Mouse (Mus musculus): ENCODE measurements around the gene 4930564D02Rik. TPM values are rescaled to one million over a fixed set of nuclear protein-coding genes. Genes with fewer than 3 reads are reported as not detected.

4930564D02Rik gene
- polyA plus RNA-seq, 1 experiment from 2014 or later: not detected

GRCm38 (mm10) chr3:105047616-105048015 is 19.0 kb upstream of the 4930564D02Rik start:
- Histone ChIP-seq H3K4me1 (peaks cover 78% of the 10 kb centered on the region), H3K4me3 (peak overlapping the region; percentile 40), H3K9me3 (no peaks in the 10 kb centered on the region), H3K27me3 (ENCODE audit: insufficient read depth, poor library complexity, severe bottlenecking) (no peaks in the 10 kb centered on the region), H3K27ac (peak overlapping the region; percentile 80), H3K36me3 (peaks cover 2% of the 10 kb centered on the region; the same call in 1 of the 2 replicates)
- no peak for DNase-seq (ENCODE audit: low spot score)
- WGBS: 31% methylated on average over 8 of the region's 8 CpGs

GRCm38 (mm10) chr3:105049848-105050247 is 16.8 kb upstream of the 4930564D02Rik start:
- no peaks in the 10 kb centered on the region; the same call in 1 of the 2 replicates for H3K36me3 ChIP-seq
- DNase-seq (ENCODE audit: low spot score): no peak
- no peaks in the 10 kb centered on the region for H3K27me3 ChIP-seq (ENCODE audit: insufficient read depth, poor library complexity, severe bottlenecking)
- H3K4me3 ChIP-seq: peak overlapping the region; percentile 25; the same call in 1 of the 2 replicates
- 42% methylated on average over 6 of the region's 6 CpGs for WGBS
- H3K4me1 ChIP-seq: peaks cover 74% of the 10 kb centered on the region
- no peaks in the 10 kb centered on the region for H3K9me3 ChIP-seq
- H3K27ac ChIP-seq: 0 out of 2 replicates have a peak overlapping the region, but pooled peaks have one; percentile 32

GRCm38 (mm10) chr3:105051103-105051502 is 15.5 kb upstream of the 4930564D02Rik start:
- DNase-seq (ENCODE audit: low spot score): no peak
- WGBS: 21% methylated on average over 2 of the region's 2 CpGs
- Histone ChIP-seq H3K4me3 (peak overlapping the region; percentile 88), H3K27me3 (ENCODE audit: insufficient read depth, poor library complexity, severe bottlenecking) (no peaks in the 10 kb centered on the region), H3K36me3 (no peaks in the 10 kb centered on the region; the same call in 1 of the 2 replicates), H3K9me3 (no peaks in the 10 kb centered on the region), H3K27ac (peak overlapping the region; percentile 93; the same call in 1 of the 2 replicates), H3K4me1 (peaks cover 75% of the 10 kb centered on the region)

GRCm38 (mm10) chr3:105052171-105052936 is 14.3 kb upstream of the 4930564D02Rik start:
- Histone ChIP-seq H3K27me3 (ENCODE audit: insufficient read depth, poor library complexity, severe bottlenecking) (no peaks in the 10 kb centered on the region), H3K36me3 (no peaks in the 10 kb centered on the region; the same call in 1 of the 2 replicates), H3K27ac (peak overlapping the region; percentile 93), H3K9me3 (no peaks in the 10 kb centered on the region), H3K4me1 (peaks cover 64% of the 10 kb centered on the region), H3K4me3 (peak overlapping the region; percentile 88)
- DNase-seq (ENCODE audit: low spot score): no peak
- WGBS: under 1% methylated on average over 36 of the region's 37 CpGs

GRCm38 (mm10) chr3:105052937-105053697 is 13.5 kb upstream of the 4930564D02Rik start, which contains the start of gene Cttnbp2nl:
TSS of gene Cttnbp2nl (minus strand) at chr3:105053146.
- Histone ChIP-seq H3K9me3 (no peaks in the 10 kb centered on the region), H3K36me3 (no peaks in the 10 kb centered on the region; the same call in 1 of the 2 replicates), H3K4me1 (peaks cover 56% of the 10 kb centered on the region), H3K27me3 (ENCODE audit: insufficient read depth, poor library complexity, severe bottlenecking) (no peaks in the 10 kb centered on the region), H3K4me3 (peak within 1 kb of the TSS; percentile 88), H3K27ac (peak within 1 kb of the TSS; percentile 93)
- DNase-seq (ENCODE audit: low spot score): peak; percentile 98
- 1% methylated on average over 31 of the region's 31 CpGs for WGBS

- Histone ChIP-seq H3K36me3 (no peaks in the 10 kb centered on the region; the same call in 1 of the 2 replicates), H3K27ac (peak overlapping the region; percentile 93), H3K9me3 (no peaks in the 10 kb centered on the region), H3K4me3 (peak overlapping the region; percentile 88), H3K4me1 (peaks cover 56% of the 10 kb centered on the region), H3K27me3 (ENCODE audit: insufficient read depth, poor library complexity, severe bottlenecking) (no peaks in the 10 kb centered on the region)
- no peak for DNase-seq (ENCODE audit: low spot score)
- 61% methylated on average over 4 of the region's 4 CpGs for WGBS
Measured at GRCm38 (mm10) chr3:105053698-105054001, 13.0 kb upstream of the 4930564D02Rik start.

GRCm38 (mm10) chr3:105054952-105055351 is 11.7 kb upstream of the 4930564D02Rik start:
- Histone ChIP-seq H3K36me3 (no peaks in the 10 kb centered on the region), H3K4me1 (peaks cover 54% of the 10 kb centered on the region), H3K9me3 (no peaks in the 10 kb centered on the region), H3K4me3 (peak overlapping the region; percentile 22; the same call in 1 of the 2 replicates), H3K27ac (peak overlapping the region; percentile 81), H3K27me3 (ENCODE audit: insufficient read depth, poor library complexity, severe bottlenecking) (no peaks in the 10 kb centered on the region)
- WGBS: 21% methylated on average over 7 of the region's 7 CpGs
- peak; percentile 91 for DNase-seq (ENCODE audit: low spot score)

- Histone ChIP-seq H3K4me3 (no peak overlapping the region), H3K36me3 (no peaks in the 10 kb centered on the region), H3K4me1 (peaks cover 51% of the 10 kb centered on the region), H3K9me3 (no peaks in the 10 kb centered on the region), H3K27ac (peak overlapping the region; percentile 81), H3K27me3 (ENCODE audit: insufficient read depth, poor library complexity, severe bottlenecking) (no peaks in the 10 kb centered on the region)
- peak; percentile 83 for DNase-seq (ENCODE audit: low spot score)
- 26% methylated on average over 4 of the region's 4 CpGs for WGBS
Measured at GRCm38 (mm10) chr3:105055666-105056065, 11.0 kb upstream of the 4930564D02Rik start.

GRCm38 (mm10) chr3:105058627-105059513 is 7.8 kb upstream of the 4930564D02Rik start:
- H3K4me3 ChIP-seq: peak overlapping the region; percentile 46
- peak overlapping the region; percentile 74 for H3K27ac ChIP-seq

GRCm38 (mm10) chr3:105059911-105060310 is 6.7 kb upstream of the 4930564D02Rik start:
- H3K4me1 ChIP-seq: peaks cover 38% of the 10 kb centered on the region
- no peaks in the 10 kb centered on the region for H3K36me3 ChIP-seq
- peak overlapping the region; percentile 52; the same call in 1 of the 2 replicates for H3K27ac ChIP-seq
- 33% methylated on average over 7 of the region's 7 CpGs for WGBS
- no peaks in the 10 kb centered on the region for H3K27me3 ChIP-seq (ENCODE audit: insufficient read depth, poor library complexity, severe bottlenecking)
- H3K4me3 ChIP-seq: no peak overlapping the region
- no peaks in the 10 kb centered on the region for H3K9me3 ChIP-seq
- no peak for DNase-seq (ENCODE audit: low spot score)

More at GRCm38 (mm10) chr3:105058627-105059513, 7.8 kb upstream of the 4930564D02Rik start:
- H3K27me3 ChIP-seq (ENCODE audit: insufficient read depth, poor library complexity, severe bottlenecking): no peaks in the 10 kb centered on the region
- peak; percentile 93 for DNase-seq (ENCODE audit: low spot score)
- H3K4me1 ChIP-seq: peaks cover 48% of the 10 kb centered on the region
- 15% methylated on average over 25 of the region's 25 CpGs for WGBS
- H3K9me3 ChIP-seq: no peaks in the 10 kb centered on the region
- H3K36me3 ChIP-seq: no peaks in the 10 kb centered on the region

- H3K27ac ChIP-seq: no peak overlapping the region
- H3K4me1 ChIP-seq: peaks cover 27% of the 10 kb centered on the region
- no peaks in the 10 kb centered on the region for H3K27me3 ChIP-seq (ENCODE audit: insufficient read depth, poor library complexity, severe bottlenecking)
- no peaks in the 10 kb centered on the region for H3K9me3 ChIP-seq
- H3K36me3 ChIP-seq: no peaks in the 10 kb centered on the region
- no peak overlapping the region for H3K4me3 ChIP-seq
- no peak for DNase-seq (ENCODE audit: low spot score)
- 60% methylated on average over 6 of the region's 6 CpGs for WGBS
Measured at GRCm38 (mm10) chr3:105060992-105061391, 5.7 kb upstream of the 4930564D02Rik start.

GRCm38 (mm10) chr3:105061496-105061895 is 5.1 kb upstream of the 4930564D02Rik start:
- Histone ChIP-seq H3K36me3 (no peaks in the 10 kb centered on the region), H3K4me3 (no peak overlapping the region), H3K9me3 (no peaks in the 10 kb centered on the region), H3K27me3 (ENCODE audit: insufficient read depth, poor library complexity, severe bottlenecking) (no peaks in the 10 kb centered on the region), H3K27ac (no peak overlapping the region), H3K4me1 (peaks cover 26% of the 10 kb centered on the region)
- DNase-seq (ENCODE audit: low spot score): no peak
- 75% methylated on average over 3 of the region's 3 CpGs for WGBS
